ENCODE assay signal across 15 mouse cellular contexts in the genomic region with DNA sequence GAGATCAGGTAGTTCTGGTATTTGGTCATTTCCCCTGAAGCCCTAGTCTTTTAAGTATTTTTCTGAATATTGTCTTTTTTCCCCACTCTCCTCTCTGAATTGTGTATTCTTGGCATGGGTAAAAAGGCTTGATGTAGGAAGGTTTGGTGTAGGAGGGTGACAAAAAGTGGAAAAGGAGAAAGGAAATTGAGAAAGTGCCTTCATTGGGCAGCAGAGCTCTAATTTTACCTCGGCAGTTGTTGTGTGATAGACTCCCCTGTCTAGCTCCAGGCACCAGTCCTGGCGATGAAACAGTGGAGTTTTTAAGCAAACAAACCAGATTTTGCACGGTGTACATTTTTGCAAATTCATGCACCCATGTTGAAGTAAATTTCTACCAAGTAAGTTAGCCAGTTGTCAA.
"Had no signal": no experiment of that assay in that cellular context is flagged by ENCODE, and none has a peak within 500 bp of the region (broad histone marks: within the 10 kb centered on the region; RNA-seq: fewer than 3 reads in every experiment).

No protein-coding gene starts in this region.

- DNase-seq: kidney, adult 18-20 months; kidney, adult 9 months; kidney, postnatal 14 days; layer of hippocampus, adult 9-11 months; liver; lung, adult 18-20 months; lung, postnatal 10 days; lung, postnatal 36 days; retina, postnatal 1 day; right cerebral cortex, postnatal 4 days; thymus, postnatal 36 days had no signal

- ATAC-seq: intestine, embryonic 16.5 days; liver, embryonic 12.5 days; midbrain, embryonic 13.5 days; midbrain, embryonic 16.5 days had no signal
